Mouse (Mus musculus) neural tube, embryonic 14.5 days (tissue): ENCODE measurements around the gene Sptlc2. TPM values are rescaled to one million over a fixed set of nuclear protein-coding genes. Genes with fewer than 3 reads are reported as not detected.

Source experiments
- ATAC-seq: fragments of 200-750 bp; cut with Nextera tagmentation; 2 replicates; pipeline ENCODE4 v1.8.0; 2017; ENCODE audit warnings: low read depth, mild to moderate bottlenecking, moderate TSS enrichment, moderate library complexity
- H3K27ac ChIP-seq: fragments of 300-500 bp; sonication (generic); 2 replicates; pipeline ENCODE4 v1.5.1; 2014; ENCODE audit warnings: low read depth, mild to moderate bottlenecking, control low read depth, low read length, moderate library complexity, mixed read lengths
- H3K27me3 ChIP-seq: fragments of 300-500 bp; sonication (generic); 2 replicates; pipeline ENCODE4 v1.6.1; 2014; ENCODE audit warnings: low read length; ENCODE audit not compliant: control insufficient read depth, insufficient read depth
- H3K36me3 ChIP-seq: fragments of 300-500 bp; sonication (generic); 2 replicates; pipeline ENCODE4 v1.6.1; 2014; ENCODE audit warnings: low read length, mixed read lengths; ENCODE audit not compliant: control insufficient read depth, insufficient read depth
- H3K4me1 ChIP-seq: fragments of 300-500 bp; sonication (generic); 2 replicates; pipeline ENCODE4 v1.6.1; 2014; ENCODE audit warnings: low read length; ENCODE audit not compliant: control insufficient read depth, insufficient read depth
- H3K4me2 ChIP-seq: fragments of 300-500 bp; sonication (generic); 2 replicates; pipeline ENCODE4 v1.6.1; 2014; ENCODE audit warnings: mild to moderate bottlenecking, low read depth, low read length, control low read depth
- H3K4me3 ChIP-seq: fragments of 300-500 bp; sonication (generic); 2 replicates; pipeline ENCODE4 v1.5.1; 2014; ENCODE audit warnings: low read depth, low read length, control low read depth, mixed read lengths
- H3K9ac ChIP-seq: fragments of 300-500 bp; sonication (generic); replicated peaks from 2 replicates; pipeline ENCODE4 v1.6.1; 2014; ENCODE audit warnings: low read depth, mild to moderate bottlenecking, control low read depth, low read length, mixed read lengths
- H3K9me3 ChIP-seq: fragments of 300-500 bp; sonication (generic); 2 replicates; pipeline ENCODE4 v1.6.1; 2016; ENCODE audit warnings: low read length; ENCODE audit not compliant: control insufficient read depth
- WGBS: fragments of 180-500 bp; shearing (Covaris S2); extraction: QIAGEN DNeasy Blood & Tissue Kit; methylation state at CpG from one replicate; pipeline ENCODE4 v1.1.7; 2014; 5-methylcytosine and 5-hydroxymethylcytosine counted together
- polyA plus RNA-seq: library from polyadenylated mRNA; unstranded; fragments of >200 nt; fragmentation: Nextera tagmentation; extraction: Ambion mirVana; gene quantifications from 2 replicates; pipeline ENCODE4 v1.2.1, GENCODE M21; 2014

Gene Sptlc2
- polyA plus RNA-seq, 1 experiment from 2014 or later: 81.8 TPM

- Histone ChIP-seq H3K4me1 (no peaks in the 10 kb centered on the region), H3K27me3 (no peaks in the 10 kb centered on the region), H3K36me3 (no peaks in the 10 kb centered on the region), H3K9me3 (no peaks in the 10 kb centered on the region), H3K4me2 (no peak overlapping the region), H3K4me3 (no peak overlapping the region), H3K9ac (no peak overlapping the region), H3K27ac (no peak overlapping the region)
- no peak for ATAC-seq
- WGBS: 65% methylated on average over 6 of the region's 6 CpGs
Observed at GRCm38 (mm10) chr12:87401883-87402282, 13.7 kb upstream of the Sptlc2 start.

- 91% methylated on average over 10 of the region's 10 CpGs for WGBS
- H3K27ac ChIP-seq: no peak overlapping the region
- no peak for ATAC-seq
- no peaks in the 10 kb centered on the region for H3K27me3 ChIP-seq
- H3K4me2 ChIP-seq: no peak overlapping the region
- no peaks in the 10 kb centered on the region for H3K4me1 ChIP-seq
- no peaks in the 10 kb centered on the region for H3K9me3 ChIP-seq
- no peak overlapping the region for H3K4me3 ChIP-seq
- H3K9ac ChIP-seq: no peak overlapping the region
- no peaks in the 10 kb centered on the region for H3K36me3 ChIP-seq
Observed at GRCm38 (mm10) chr12:87399119-87399819, 11.1 kb upstream of the Sptlc2 start.

GRCm38 (mm10) chr12:87397811-87398417 is 9.8 kb upstream of the Sptlc2 start:
- no peak overlapping the region for H3K27ac ChIP-seq
- no peak overlapping the region for H3K4me2 ChIP-seq
- H3K4me3 ChIP-seq: no peak overlapping the region
- ATAC-seq: no peak
- no peaks in the 10 kb centered on the region for H3K4me1 ChIP-seq
- H3K36me3 ChIP-seq: no peaks in the 10 kb centered on the region
- no peak overlapping the region for H3K9ac ChIP-seq
- no peaks in the 10 kb centered on the region for H3K27me3 ChIP-seq
- H3K9me3 ChIP-seq: no peaks in the 10 kb centered on the region
- WGBS: 67% methylated on average over 4 of the region's 4 CpGs

GRCm38 (mm10) chr12:87397126-87397525 is 9.0 kb upstream of the Sptlc2 start:
- no peak for ATAC-seq
- no peaks in the 10 kb centered on the region for H3K9me3 ChIP-seq
- H3K36me3 ChIP-seq: no peaks in the 10 kb centered on the region
- H3K27ac ChIP-seq: no peak overlapping the region
- no peaks in the 10 kb centered on the region for H3K4me1 ChIP-seq
- 94% methylated on average over 4 of the region's 4 CpGs for WGBS
- H3K4me2 ChIP-seq: no peak overlapping the region
- H3K4me3 ChIP-seq: no peak overlapping the region
- H3K9ac ChIP-seq: no peak overlapping the region
- no peaks in the 10 kb centered on the region for H3K27me3 ChIP-seq

- 90% methylated on average over 6 of the region's 6 CpGs for WGBS
- Histone ChIP-seq H3K9ac (no peak overlapping the region), H3K4me2 (no peak overlapping the region), H3K9me3 (no peaks in the 10 kb centered on the region), H3K36me3 (no peaks in the 10 kb centered on the region), H3K4me3 (no peak overlapping the region), H3K4me1 (no peaks in the 10 kb centered on the region), H3K27me3 (no peaks in the 10 kb centered on the region), H3K27ac (no peak overlapping the region)
- ATAC-seq: no peak
Observed at GRCm38 (mm10) chr12:87394316-87394715, 6.2 kb upstream of the Sptlc2 start.

GRCm38 (mm10) chr12:87393447-87394145 is 5.4 kb upstream of the Sptlc2 start:
- H3K9ac ChIP-seq: no peak overlapping the region
- H3K4me1 ChIP-seq: no peaks in the 10 kb centered on the region; the same call in 1 of the 2 replicates
- H3K27ac ChIP-seq: no peak overlapping the region
- H3K36me3 ChIP-seq: no peaks in the 10 kb centered on the region
- H3K9me3 ChIP-seq: no peaks in the 10 kb centered on the region
- WGBS: 83% methylated on average over 4 of the region's 4 CpGs
- no peak for ATAC-seq
- H3K4me3 ChIP-seq: no peak overlapping the region
- no peaks in the 10 kb centered on the region for H3K27me3 ChIP-seq
- H3K4me2 ChIP-seq: no peak overlapping the region

- H3K4me1 ChIP-seq: peaks cover 12% of the 10 kb centered on the region
- H3K9me3 ChIP-seq: no peaks in the 10 kb centered on the region
- H3K27me3 ChIP-seq: no peaks in the 10 kb centered on the region
- no peaks in the 10 kb centered on the region for H3K36me3 ChIP-seq
- no peak overlapping the region for H3K4me3 ChIP-seq
- no peak for ATAC-seq
- H3K4me2 ChIP-seq: no peak overlapping the region
- no peak overlapping the region for H3K9ac ChIP-seq
- no peak overlapping the region for H3K27ac ChIP-seq
Observed at GRCm38 (mm10) chr12:87391355-87391754, 3.2 kb upstream of the Sptlc2 start.

- Histone ChIP-seq H3K9ac (no peak overlapping the region; the same call in 1 of the 2 replicates), H3K27ac (no peak overlapping the region), H3K36me3 (no peaks in the 10 kb centered on the region), H3K27me3 (no peaks in the 10 kb centered on the region), H3K4me2 (peak overlapping the region; percentile 46; the same call in 1 of the 2 replicates), H3K4me3 (no peak overlapping the region; the same call in 1 of the 2 replicates), H3K9me3 (no peaks in the 10 kb centered on the region), H3K4me1 (peaks cover 15% of the 10 kb centered on the region)
- 55% methylated on average over 3 of the region's 3 CpGs for WGBS
- no peak for ATAC-seq
Observed at GRCm38 (mm10) chr12:87389231-87389630, 1.1 kb upstream of the Sptlc2 start.
